Mouse (Mus musculus) activated CD4-positive, CD25-positive, alpha-beta regulatory T cell, adult 4 months (primary cell): Measurements from ENCODE around the gene Chrm1. TPM values are rescaled to one million over a fixed set of nuclear protein-coding genes. Genes with fewer than 3 reads are reported as not detected.

Experiments used
- ATAC-seq: one replicate; pipeline ENCODE4 v1.8.0; 2017
- polyA plus RNA-seq, 2 experiments: library from polyadenylated mRNA; unstranded; fragments of 100-300 nt; shearing (Covaris generic); gene quantifications; one replicate each; pipeline ENCODE4 v1.2.1; 2017

Chrm1 gene
- not detected for polyA plus RNA-seq

DNA sequence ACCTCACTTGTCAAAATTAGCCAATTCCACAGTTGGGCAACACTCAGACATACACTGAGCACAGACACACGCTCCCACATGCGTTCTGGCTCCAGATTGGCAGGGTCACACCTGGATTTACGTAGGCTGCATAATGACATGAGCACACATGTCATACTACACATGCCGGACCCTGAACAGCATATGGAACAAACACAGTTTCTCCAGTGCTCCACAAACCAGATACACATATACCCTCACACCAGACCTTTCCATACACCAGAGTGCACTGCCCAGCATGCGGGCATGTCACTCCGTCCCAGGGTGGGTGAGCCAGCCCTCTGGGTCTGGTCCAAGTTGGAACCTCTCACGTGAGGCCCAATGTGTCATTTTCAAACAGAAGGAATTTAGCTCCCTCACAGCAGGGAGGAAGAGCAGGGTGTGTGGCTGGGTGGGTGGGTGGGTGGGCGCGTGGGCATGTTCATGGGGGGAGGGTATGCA lies at the start of gene Chrm1:
Gene Chrm1 (plus strand): TSS at position 430 of the 480 bp plus-strand sequence.
- ATAC-seq, result no peak

DNA sequence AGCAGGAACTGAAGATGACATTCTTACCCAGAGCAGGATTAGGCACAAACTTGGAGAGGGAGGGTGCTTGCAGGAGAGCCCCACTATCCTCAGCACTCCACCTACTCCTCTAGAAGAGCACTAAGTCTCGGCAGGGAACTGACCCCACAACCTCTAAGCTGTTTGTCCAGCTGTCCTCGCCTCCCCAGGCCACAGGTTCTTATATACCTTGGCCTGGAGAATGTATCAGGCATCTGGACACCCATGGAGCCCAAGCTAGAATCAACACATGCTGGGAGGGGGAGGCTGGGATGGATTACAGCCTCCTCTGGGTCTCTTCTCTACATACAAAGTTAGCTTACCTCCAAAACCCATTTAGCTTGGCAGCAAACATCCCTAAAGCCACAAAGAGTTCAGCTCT lies 49.2 kb upstream of the Chrm1 start:
- ATAC-seq, result no peak

DNA sequence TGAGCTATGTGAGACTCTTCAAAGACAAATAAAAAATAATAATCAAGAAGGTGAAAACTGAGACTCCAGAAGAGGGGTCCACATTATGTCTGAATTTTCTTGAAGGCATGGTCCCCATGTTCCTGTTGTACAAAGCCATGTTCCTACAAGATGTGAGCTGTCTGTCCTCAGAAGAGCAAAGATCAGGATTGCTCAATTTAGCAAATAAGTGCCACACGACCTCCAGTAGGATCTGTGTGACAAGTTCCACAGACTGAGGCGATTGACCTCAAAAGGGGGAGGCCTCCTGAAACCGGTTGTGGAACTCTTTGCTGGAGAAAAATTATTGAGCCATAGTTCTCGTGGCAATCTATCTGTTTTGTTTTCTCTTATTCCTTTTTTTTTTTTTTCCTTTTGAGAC lies 47.3 kb upstream of the Chrm1 start:
- no peak for ATAC-seq

DNA sequence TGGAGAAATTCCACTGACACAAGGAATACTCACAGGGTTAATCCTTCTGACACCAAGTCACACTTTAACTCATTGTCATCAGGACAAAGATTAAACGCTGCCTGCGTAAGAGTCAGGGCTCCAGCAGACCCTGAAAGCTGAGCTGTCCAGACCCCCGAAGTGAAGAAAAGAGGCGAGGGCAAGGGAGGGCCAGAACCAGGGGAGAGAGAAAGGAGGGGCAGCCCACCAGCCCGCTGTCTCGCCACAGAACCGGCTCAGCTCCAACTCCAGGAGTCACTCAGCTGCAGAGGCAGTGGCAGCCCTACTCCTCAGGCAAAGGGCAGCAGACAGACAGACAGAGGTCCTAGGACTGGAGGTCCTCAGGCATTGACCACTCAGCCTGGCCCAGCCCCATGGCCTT lies 45.7 kb upstream of the Chrm1 start, which contains the start of gene Slc22a6:
Gene Slc22a6 (plus strand): TSS at position 136 of the 400 bp plus-strand sequence.
- no peak for ATAC-seq

DNA sequence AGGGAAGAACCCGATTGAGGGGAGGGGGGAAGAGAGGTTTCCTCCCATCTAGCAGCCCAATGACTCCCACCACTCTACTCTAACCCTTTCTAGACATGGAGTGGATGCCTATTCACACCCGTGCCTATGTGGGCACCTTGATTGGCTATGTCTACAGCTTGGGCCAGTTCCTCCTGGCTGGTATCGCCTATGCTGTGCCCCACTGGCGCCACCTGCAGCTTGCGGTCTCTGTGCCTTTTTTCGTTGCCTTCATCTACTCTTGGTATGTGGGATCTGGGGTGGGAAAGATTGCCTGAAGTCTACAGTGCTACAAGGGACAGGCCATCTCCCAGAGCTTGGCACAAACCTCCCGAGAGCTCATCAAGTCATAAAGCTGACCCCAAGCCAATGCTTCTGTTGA lies 42.5 kb upstream of the Chrm1 start:
- no peak for ATAC-seq

DNA sequence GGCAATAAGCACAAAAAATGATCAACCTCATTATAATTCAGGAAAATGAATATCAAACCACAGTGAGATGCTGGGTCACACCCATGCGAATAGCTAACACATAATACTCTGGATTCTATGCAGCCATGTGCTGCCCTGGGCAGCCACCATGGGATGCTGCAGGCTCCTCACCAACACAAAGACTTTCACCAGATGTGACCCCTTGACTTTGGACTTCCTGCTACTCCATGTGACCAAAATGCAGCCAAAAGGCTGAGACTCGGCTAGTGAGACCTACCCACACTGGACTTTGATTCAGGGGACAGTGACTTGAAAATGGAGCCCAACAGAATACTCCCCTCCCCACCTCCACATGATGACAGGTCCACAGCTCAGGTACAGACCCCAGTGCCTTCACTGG lies 33.3 kb upstream of the Chrm1 start:
- no peak for ATAC-seq

DNA sequence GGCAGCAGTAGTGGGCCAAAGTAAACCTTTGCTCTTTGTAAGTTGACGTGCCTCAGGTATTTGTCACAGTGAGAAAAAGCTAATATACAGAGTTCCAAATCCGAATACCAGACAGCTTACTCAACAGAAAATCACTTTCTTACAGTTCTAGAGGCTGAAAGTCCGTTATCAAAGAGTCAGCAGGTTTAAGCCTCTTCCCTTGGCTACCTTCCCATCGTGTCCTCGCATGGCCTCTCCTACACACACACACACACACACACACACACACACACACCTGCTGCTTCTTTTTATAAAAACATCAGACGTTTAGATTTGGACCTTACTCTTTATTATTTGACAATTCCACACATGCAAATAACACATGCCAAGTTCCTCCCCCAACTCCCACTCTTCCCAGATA lies 32.8 kb upstream of the Chrm1 start:
- no peak for ATAC-seq

DNA sequence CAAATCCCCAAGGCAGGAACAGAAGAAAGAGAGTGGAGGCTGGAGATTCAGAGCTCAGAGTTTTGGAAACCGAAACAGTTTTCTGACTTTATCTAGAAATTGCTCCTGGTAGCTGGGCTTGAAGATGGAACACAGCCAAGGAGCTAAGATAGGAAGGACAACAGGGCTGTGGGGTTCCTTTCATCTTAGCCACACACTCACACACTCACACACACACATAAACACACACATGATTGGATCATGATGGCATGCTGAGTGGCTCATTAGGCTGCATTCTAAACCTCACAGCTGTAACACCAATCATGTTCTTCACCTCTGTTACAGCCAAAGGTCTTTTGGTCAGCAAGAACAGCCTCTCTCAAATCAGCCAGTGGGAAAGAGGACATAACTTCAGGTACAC lies 31.6 kb upstream of the Chrm1 start:
- no peak for ATAC-seq

DNA sequence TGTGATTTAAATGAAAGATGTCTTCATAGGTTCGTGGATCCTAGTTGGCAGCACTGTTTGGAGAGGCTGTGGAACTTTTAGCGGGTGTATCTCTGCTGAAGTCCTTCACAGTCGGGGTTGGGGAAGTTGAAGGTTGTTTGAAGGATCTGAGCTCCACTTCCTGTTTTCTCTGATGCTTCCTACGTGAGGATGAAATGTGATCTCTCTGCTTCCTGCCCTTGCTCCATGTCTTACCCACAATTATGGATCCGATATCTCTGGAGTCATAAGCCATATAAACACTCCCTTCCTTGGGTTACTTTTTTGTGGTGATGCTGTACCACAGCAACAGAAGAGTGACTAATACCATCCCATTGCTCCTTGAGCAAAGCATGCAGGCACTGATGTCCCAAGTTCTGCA lies 21.5 kb upstream of the Chrm1 start:
- ATAC-seq, result no peak

DNA sequence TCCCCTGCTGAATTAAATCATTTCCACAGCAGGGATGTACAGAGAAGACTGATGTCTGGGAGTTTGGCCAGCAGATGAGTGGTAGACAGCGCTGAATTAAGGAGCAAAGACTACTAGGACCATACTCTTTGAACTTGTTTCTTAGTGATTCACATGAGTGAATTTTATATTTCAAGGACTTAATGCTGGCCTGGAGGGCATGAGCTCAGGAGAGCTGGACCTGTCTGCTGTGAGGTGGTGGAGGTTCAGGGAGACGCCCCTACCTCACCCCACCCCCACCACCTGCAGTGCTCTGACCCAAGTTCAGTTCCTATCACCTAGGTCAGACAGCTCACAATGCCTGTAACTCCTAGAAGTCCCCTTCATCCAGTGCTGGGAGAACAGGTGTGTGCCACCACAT lies 17.2 kb upstream of the Chrm1 start:
- no peak for ATAC-seq

DNA sequence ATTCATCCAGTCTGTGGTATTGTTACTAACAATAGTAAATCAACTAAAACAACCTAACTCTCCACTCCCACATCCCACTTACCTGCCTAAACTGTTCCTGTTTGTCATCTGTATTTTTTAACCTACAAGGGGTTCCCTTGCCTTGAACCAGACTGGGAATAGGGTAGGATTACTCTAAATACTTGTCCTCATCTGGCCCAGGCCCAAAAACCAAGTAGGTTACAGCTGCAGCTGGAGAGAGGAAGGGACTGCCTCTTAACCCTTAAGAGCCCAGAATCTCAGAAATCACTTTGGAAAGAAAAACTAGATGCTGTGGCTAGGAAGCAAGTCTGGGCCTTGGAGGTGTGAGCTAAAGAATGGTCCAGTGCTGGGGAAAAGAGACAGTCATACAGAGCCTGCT lies 7.8 kb upstream of the Chrm1 start:
- no peak for ATAC-seq

DNA sequence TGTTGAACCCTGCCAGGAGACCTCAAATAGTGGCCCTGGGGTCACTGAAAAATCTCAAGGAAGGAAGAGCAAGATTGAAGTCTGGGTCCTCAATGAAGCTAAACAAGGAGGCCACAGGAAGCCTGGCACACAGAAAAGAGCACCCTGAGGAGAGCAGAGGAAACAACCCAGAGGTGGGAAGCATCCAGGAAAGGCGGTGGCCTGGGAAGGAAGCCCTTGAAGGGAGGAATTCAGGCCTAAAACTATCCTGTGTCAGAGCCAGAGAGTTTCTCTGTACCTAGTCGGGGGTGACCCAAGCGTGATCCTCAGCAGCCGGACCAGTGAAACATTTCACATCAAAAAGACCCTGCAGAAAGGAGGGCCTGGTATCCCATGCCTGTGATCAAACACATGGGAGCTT lies 7.2 kb upstream of the Chrm1 start:
- ATAC-seq, result no peak

DNA sequence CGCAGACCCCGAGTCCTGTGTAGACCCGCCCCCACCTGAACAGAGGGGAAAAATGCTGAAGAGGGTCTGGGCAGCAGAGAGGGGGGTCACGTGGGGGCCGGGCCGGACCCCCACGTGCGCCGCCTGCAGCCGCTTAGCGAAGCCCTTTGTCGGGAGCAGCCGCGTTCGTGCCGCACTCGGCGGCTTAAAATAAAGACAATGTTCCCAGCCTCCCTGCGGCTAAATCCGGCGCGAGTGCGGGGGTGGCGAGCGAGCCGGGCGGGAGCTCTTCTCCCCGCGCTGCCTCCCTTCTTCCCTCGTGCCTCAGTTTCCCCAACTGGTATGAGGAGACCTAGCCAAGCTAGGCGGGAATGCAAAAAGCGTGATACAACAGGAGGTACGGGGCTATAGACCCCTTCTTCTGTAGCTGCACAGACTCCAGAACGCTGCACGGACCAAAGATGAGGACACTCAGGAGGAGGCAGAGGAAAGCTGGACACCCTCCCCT lies 1.7 kb upstream of the Chrm1 start:
- ATAC-seq, result no peak

DNA sequence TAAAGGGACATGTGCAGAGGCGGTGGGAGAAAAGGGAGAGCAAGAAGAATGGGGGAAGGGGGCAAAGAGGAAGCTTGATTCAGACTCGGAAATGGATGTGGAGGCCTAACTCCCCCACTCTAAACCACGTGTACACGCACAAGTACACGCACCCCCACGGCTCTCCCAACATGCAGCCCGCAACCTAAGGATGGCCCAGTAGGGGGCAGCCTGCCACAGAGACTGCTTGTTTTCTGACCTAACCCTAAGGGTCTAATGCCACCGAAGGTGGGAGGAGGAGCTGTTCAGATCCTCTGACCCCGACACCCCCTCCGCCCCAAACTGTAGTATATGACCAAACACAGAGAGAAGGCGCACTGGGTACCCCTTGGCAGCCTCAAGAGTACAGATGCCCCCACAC lies 1.3 kb upstream of the Chrm1 start:
- no peak for ATAC-seq

DNA sequence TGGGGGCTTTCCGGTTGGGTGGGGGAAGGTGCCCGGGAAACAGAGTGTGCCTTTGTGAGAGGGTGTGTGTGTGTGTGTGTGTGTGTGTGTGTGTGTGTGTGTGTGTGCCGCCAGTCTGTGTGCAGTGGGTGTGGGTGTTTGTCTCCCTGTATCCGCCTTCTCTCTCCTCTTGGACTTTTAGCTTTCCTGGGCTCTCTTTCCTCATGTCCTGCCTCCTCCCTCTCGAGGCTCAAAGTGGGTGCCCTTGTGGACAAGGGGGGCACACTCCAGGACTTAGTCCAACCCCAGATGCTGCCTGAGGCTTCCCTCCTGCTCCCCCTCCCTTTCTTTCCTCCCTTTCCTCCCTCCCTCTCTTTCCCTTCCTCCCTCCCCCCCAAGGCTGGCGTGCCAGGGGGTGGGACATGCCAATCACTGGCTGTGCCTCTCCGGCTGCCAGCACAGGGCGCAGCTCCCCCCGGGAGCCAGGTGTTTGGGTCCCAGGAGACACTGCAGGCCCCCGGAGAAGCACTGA lies 377 bp downstream of the Chrm1 start:
- ATAC-seq, result no peak

DNA sequence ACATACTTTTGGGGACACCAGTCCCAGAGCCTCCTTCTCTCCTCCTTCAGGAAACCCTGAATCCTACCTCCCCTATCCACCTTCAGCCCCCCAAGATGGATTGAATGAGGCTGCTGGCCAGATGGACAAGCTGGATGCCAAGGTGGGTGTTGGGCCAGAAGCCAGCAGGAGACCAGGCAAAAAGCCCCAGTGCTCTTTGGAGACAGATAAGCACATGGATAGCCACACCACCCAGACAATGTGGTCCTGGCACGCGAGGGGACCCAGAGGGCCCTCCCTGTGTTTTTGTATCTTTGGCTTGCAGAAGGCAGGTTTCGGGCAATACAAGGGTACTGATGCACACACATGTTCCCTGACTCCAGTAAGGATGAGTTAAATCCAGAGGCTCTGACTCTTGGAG lies 1.3 kb downstream of the Chrm1 start:
- ATAC-seq, result no peak

DNA sequence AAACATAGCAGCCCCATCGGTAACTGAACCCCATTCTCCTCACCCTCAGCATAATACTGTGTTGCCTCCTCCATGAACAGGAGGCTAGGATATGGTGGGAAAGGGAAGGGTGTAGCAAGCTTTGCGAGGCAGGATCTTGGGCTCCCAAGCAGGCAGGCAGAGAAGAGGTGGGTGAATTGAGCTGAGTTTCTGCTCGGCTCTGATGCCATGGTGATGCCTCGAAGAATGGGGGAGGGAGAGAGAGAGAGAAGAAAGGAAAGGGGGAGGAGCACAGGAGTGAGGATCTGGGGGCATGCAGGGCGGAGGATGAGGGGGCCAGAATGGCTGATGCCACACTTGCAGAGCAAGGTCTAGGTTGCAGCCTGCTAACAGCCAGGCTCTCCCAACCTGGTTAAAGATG lies 2.2 kb downstream of the Chrm1 start:
- ATAC-seq, result no peak

DNA sequence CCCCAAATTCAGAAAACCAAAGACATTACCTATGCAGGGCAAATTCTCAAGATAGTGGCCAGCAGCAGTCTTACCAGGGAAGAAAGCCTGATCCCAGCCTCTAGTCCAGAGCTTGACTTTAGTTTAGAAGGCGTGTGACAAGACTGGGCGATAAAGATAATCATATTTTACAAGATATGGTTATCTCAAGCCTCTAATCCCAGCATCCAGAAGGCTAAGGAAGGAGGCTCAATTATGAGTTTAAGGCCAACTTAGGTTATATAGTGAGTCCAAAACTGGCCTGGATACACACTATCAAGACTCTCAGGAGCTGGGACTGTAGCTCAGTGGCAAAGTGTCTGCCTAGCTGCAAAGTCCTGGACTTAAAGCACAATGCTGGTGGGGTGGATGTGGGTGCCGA lies 9.3 kb downstream of the Chrm1 start:
- ATAC-seq, result no peak

DNA sequence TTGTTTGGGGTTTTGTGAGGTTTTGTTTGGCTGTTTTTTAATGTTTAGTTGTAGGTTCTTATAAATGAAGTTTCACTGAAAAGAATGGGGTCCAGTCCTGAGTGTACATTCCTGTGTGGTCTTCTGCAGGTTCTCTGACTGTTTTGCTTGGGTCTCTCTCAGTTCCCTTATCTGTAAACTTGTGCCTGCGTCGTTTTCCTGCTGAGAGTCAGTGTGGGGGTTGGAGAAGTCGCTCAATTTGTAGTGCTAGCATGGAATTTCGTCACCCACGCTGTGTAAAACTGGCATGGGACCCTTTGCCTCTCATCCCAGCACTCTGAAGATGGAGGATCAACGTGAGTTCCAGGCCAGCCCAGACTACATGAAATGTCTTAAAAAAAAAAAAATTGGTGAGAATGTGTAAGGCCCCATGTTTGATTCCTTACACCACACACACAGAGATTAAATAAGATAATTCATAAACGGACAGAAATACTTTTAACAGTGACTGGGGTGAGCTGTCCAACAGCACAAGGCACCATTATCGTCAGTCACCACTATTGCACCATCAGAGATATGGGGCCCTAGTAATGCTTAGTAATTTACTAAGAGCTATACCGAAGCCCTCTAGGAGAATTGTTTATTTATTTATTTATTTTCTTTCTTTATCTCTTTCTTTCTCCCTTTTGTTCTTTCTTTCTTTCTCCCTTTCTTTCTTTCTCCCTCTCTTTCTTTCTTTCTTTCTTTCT lies 9.9 kb downstream of the Chrm1 start:
- no peak for ATAC-seq

DNA sequence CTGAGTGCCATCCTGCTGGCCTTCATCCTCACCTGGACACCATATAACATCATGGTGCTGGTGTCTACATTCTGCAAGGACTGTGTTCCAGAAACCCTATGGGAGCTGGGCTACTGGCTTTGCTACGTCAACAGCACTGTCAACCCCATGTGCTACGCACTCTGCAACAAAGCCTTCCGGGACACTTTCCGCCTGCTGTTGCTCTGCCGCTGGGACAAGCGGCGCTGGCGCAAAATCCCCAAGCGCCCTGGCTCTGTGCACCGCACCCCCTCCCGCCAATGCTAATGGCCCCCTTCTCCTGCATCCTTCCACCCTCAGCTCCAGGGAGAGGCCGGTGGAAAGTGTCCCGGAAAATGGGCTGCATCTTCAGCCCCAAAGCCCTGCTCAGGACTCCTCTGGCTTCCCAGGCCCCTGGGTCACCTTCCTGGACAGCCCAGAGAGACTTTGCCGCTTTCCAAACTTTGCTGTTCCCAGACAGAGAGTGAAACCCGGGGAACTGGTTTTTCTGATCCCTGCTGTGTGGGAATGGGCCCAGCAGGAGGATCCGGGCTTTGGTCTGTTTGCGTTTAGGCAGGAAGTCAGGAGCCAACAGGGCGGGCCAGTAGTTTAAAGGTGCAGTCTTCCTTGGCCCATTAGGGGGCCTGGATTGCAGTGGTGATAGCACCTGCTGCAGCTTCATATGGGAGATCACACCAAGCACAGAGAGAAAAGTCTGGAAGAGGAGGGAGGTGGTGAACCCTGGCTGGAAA lies 15.6 kb downstream of the Chrm1 start:
- ATAC-seq, result no peak

DNA sequence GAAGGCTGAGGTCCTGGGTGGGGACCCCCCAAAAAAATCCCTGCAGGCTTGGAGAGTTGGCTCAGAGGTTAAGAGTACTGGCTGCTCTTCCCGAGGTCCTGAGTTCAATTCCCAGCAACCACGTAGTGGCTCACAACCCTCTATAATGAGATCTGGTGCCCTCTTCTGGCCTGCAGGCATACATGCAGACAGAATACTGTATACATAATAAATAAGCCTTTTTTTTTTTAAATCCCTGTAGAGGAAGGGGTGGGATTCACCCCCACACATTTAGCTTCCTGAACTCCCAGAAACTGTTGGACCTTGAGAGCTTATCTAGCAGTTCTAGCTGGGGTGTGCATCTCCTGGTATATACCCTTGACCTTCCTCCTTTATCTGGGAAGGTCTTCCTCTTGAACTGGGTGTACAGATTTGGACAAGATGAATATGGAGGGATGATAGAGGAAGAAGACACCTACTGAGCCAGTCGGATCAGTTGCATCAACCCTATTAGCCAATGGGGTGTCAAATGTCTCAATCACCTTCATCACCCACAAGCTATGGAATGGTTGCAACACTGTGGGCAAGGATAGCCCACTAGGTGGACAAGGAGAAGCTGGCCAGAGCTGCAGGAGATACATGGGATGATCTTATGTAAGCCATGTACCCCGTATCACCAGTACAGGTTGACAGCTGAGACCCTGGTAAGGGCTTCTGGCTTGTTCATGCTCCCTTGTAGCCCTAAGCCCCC lies 18.2 kb downstream of the Chrm1 start:
- ATAC-seq, result no peak

DNA sequence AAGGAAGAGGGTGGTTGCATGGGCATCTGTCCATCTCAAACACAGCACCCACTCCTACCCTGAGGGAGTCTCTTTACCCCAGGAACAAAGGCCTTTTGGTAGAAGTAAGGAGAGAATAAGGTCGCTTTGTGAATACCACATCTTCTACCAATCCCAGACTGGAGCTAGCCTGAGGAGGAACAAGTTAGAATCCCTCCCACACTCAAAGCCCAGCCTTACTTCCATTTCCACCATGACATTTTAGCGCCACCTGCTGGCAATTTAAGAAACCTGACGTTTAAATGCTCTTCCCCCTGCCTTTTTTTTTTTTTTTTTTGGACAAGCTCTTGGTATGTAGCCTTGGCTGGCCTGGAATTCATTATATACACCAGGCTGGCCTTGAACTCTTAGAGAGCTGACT lies 19.4 kb downstream of the Chrm1 start:
- no peak for ATAC-seq

DNA sequence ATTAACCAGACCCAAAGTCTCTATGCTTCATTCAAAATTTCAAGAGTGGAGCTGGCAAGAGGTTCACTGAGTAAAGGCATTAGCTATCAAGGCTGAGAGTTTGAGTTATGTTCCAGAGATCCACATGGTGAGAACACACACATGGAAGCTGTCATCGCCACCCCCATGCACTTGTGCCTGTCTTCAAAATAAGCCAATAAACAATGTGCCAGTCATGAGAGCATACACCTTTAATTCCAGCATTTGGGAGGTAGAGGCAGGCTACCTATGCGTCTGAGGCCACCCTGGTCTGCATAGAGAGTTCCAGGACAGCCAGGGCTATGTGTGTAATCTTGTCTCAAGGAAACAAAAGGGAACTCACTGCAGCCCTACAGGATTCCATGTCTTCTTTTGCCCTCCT lies 20.0 kb downstream of the Chrm1 start:
- no peak for ATAC-seq
